Mouse (Mus musculus) brain, adult 10 weeks (tissue): Measurements from ENCODE around the gene Gm21866. TPM values are rescaled to one million over a fixed set of nuclear protein-coding genes. Genes with fewer than 3 reads are reported as not detected.

ENCODE experiments used
- polyA plus RNA-seq: library from polyadenylated mRNA; stranded (reverse); fragments of 350-450 nt; fragmentation: Illumina TruSeq; extraction: RNeasy Lipid Tissue Mini Kit (QIAGEN cat#74804); gene quantifications from one replicate; pipeline ENCODE4 v1.2.3, GENCODE M21; 2015; ENCODE audit warnings: low read depth, low replicate concordance

Gene Gm21866
- not detected for polyA plus RNA-seq

DNA sequence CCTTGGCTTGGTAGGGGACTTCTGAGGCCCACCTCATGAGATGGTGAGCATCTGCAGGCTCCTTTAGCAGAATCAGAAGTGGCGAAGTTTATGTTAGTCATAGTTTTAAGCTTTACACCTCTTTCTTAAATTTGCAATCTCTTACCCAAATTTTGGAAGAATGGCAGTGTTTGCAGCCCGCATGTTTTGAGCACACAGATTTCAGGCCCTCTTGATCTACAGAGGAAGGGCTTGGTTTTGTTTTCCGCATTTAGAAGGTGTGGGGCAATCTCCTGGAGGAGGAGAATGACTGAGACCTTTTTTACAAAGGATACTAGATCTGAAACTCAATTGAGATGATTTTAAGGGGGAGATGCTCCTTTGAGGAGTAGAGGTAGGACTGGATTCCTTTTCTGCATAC lies at the start of gene Gm21866:
Gene Gm21866 (minus strand): TSS at position 101 of the 400 bp plus-strand sequence.

DNA sequence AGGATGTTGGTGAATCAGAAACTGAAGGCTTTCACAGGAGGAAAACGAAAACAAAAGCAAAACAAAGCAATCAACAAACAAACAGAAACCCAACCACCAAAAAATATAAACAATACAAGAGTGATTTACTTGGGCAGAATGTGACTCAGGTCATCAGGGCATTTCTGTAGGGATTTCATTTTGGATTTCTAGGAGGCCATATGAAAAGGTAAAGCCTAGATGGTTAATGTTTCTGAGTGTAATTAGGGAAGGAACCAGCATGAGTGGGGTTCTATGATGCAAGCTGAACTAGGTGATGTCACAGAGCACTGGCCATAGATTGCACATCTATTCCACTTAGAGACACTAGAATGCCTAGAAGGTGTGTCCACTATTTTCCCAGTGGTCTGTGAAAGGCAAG lies 28.3 kb upstream of the Gm21866 start, which contains the start of gene Gm20773:
Gene Gm20773 (plus strand): TSS at position 301 of the 400 bp plus-strand sequence.

Other genes starting within 250 kb of the Gm21866 start
- gene Gm21828, start 241.7 kb downstream of the Gm21866 start, polyA plus RNA-seq = not detected
- gene Gm21440, start 213.2 kb downstream of the Gm21866 start, polyA plus RNA-seq = not detected
- not detected for gene Gm21454, start 213.1 kb downstream of the Gm21866 start, polyA plus RNA-seq
- not detected for gene Gm21725, start 116.5 kb downstream of the Gm21866 start, polyA plus RNA-seq
- not detected for gene Gm20773, start 28.4 kb upstream of the Gm21866 start, polyA plus RNA-seq